Mouse (Mus musculus): ENCODE results near the gene Zfp692. TPM values are rescaled to one million over a fixed set of nuclear protein-coding genes. Genes with fewer than 3 reads are reported as not detected.

The Zfp692 gene
- polyA plus RNA-seq, 1 experiment from 2014 or later = 30.5 TPM

Other genes with a start within 250 kb of the Zfp692 start
- 0.21 TPM in 1 of 2 replicates, not detected in the other for gene Gm12248, start 213.9 kb upstream of the Zfp692 start, polyA plus RNA-seq (2015; fragmentation: Nextera tagmentation; extraction: Ambion mirVana)
- 85.7 and 89.9 TPM in 2 replicates for gene Cnot8, start 202.9 kb upstream of the Zfp692 start, polyA plus RNA-seq (2015; fragmentation: Nextera tagmentation; extraction: Ambion mirVana)
- gene Gemin5, start 138.5 kb upstream of the Zfp692 start, polyA plus RNA-seq (2015; fragmentation: Nextera tagmentation; extraction: Ambion mirVana) = 24.5 and 24.7 TPM in 2 replicates
- gene Mrpl22, start 135.4 kb upstream of the Zfp692 start, polyA plus RNA-seq (2015; fragmentation: Nextera tagmentation; extraction: Ambion mirVana) = 145 TPM in 2 replicates
- 4.5 and 4.6 TPM in 2 replicates for gene Igtp, start 107.5 kb upstream of the Zfp692 start, polyA plus RNA-seq (2015; fragmentation: Nextera tagmentation; extraction: Ambion mirVana)
- 2.1 and 2.4 TPM in 2 replicates for gene Irgm2, start 107.5 kb upstream of the Zfp692 start, polyA plus RNA-seq (2015; fragmentation: Nextera tagmentation; extraction: Ambion mirVana)
- 0.18 TPM in 1 of 2 replicates, not detected in the other for gene 4930438A08Rik, start 32.3 kb upstream of the Zfp692 start, polyA plus RNA-seq (2015; fragmentation: Nextera tagmentation; extraction: Ambion mirVana)
- 36.2 and 40.4 TPM in 2 replicates for gene Zfp672, start 23.3 kb downstream of the Zfp692 start, polyA plus RNA-seq (2015; fragmentation: Nextera tagmentation; extraction: Ambion mirVana)
- 34.2 and 37.0 TPM in 2 replicates for gene Sh3bp5l, start 23.7 kb downstream of the Zfp692 start, polyA plus RNA-seq (2015; fragmentation: Nextera tagmentation; extraction: Ambion mirVana)
- 0.23 and 4.5 TPM in 2 replicates for gene Lypd8, start 72.0 kb downstream of the Zfp692 start, polyA plus RNA-seq (2015; fragmentation: Nextera tagmentation; extraction: Ambion mirVana)
- gene 1810065E05Rik, start 114.0 kb downstream of the Zfp692 start, polyA plus RNA-seq (2015; fragmentation: Nextera tagmentation; extraction: Ambion mirVana) = not detected in 2 replicates
- not detected in 2 replicates for gene Gm12253, start 125.5 kb downstream of the Zfp692 start, polyA plus RNA-seq (2015; fragmentation: Nextera tagmentation; extraction: Ambion mirVana)
- not detected in 2 replicates for gene Lypd9, start 145.9 kb downstream of the Zfp692 start, polyA plus RNA-seq (2015; fragmentation: Nextera tagmentation; extraction: Ambion mirVana)
- not detected in 2 replicates for gene Olfr30, start 155.2 kb downstream of the Zfp692 start, polyA plus RNA-seq (2015; fragmentation: Nextera tagmentation; extraction: Ambion mirVana)
- gene Olfr332, start 185.5 kb downstream of the Zfp692 start, polyA plus RNA-seq (2015; fragmentation: Nextera tagmentation; extraction: Ambion mirVana) = 0.08 TPM in 1 of 2 replicates, not detected in the other
- not detected in 2 replicates for gene Olfr331, start 195.5 kb downstream of the Zfp692 start, polyA plus RNA-seq (2015; fragmentation: Nextera tagmentation; extraction: Ambion mirVana)
- gene Olfr330, start 227.8 kb downstream of the Zfp692 start, polyA plus RNA-seq (2015; fragmentation: Nextera tagmentation; extraction: Ambion mirVana) = not detected in 2 replicates
- not detected in 2 replicates for gene Olfr329-ps, start 239.4 kb downstream of the Zfp692 start, polyA plus RNA-seq (2015; fragmentation: Nextera tagmentation; extraction: Ambion mirVana)
- 0.05 and 0.09 TPM in 2 replicates for gene Olfr328, start 248.6 kb downstream of the Zfp692 start, polyA plus RNA-seq (2015; fragmentation: Nextera tagmentation; extraction: Ambion mirVana)

All from kidney, embryonic 15.5 days (tissue).